Mouse (Mus musculus): Measurements from ENCODE around the gene Scml4. TPM values are rescaled to one million over a fixed set of nuclear protein-coding genes. Genes with fewer than 3 reads are reported as not detected.

Gene Scml4
- polyA plus RNA-seq, 1 experiment from 2014 or later = 1.6 TPM

DNA sequence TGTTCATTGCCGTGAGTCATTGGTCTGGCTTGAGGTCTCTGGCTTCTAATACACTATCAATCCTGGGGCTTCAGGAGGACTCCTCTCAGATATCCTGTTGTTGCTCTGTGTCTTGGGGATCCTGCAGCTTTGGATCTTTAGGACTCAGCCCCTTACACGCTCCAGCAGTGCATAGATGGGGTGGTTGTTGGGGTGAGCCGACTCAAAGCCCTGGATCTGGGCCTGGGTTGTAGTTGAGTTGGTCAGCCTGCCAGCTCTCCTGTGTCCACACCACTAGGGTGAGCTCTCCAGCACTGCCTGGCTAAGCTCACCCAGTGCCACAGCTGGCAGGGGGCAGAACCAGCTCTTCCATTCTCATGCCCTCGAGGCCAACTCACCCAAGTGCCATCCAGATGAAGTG, 78.2 kb downstream of the Scml4 start:
- H3K9ac ChIP-seq (ENCODE audit: low read depth, low read length) = no peak overlapping the region
- H3K27me3 ChIP-seq (replicated peaks; ENCODE audit: control insufficient read depth, insufficient read depth, low read length) = no peaks in the 10 kb centered on the region
- no peaks in the 10 kb centered on the region for H3K9me3 ChIP-seq (ENCODE audit: control insufficient read depth, low read length)
- H3K4me2 ChIP-seq (ENCODE audit: low read depth, low read length) = no peak overlapping the region
- ATAC-seq (ENCODE audit: low read depth) (no peak), DNase-seq (ENCODE audit: low spot score) (no peak)
- H3K4me3 ChIP-seq (ENCODE audit: low read depth, low read length) = no peak overlapping the region
- 0 out of 2 replicates have a peak, but pooled peaks cover 5% of the 10 kb centered on the region for H3K4me1 ChIP-seq (ENCODE audit: control insufficient read depth, insufficient read depth, low read length)
- 84% methylated on average over 4 of the region's 4 CpGs for WGBS
- H3K27ac ChIP-seq (replicated peaks; ENCODE audit: low read depth, low read length) = no peak overlapping the region
- no peaks in the 10 kb centered on the region for H3K36me3 ChIP-seq (ENCODE audit: control insufficient read depth, insufficient read depth, low read length)

DNA sequence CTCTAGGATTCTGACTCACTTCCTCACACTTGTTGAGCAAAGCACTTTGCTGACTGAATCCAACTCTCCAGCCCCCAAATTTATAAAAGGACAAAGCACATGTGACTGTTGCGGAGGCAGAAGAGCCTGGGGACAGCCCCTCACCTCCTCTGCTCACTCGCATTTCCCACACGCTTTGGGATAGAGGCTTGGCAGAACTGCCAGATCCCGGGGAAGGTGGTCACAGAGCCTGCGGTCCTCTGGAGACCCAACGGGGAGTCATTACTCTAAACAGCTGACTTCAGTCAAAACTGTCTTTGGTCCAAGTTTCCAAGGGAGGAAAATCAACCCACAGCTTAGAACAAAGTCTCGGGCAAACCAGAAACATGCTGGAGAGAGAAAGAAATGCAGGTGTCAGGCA, 79.5 kb downstream of the Scml4 start:
- 39% methylated on average over 7 of the region's 7 CpGs for WGBS
- Histone ChIP-seq H3K27ac (replicated peaks; ENCODE audit: low read depth, low read length) (no peak overlapping the region), H3K9ac (ENCODE audit: low read depth, low read length) (no peak overlapping the region), H3K4me2 (ENCODE audit: low read depth, low read length) (no peak overlapping the region), H3K9me3 (ENCODE audit: control insufficient read depth, low read length) (no peaks in the 10 kb centered on the region), H3K4me1 (ENCODE audit: control insufficient read depth, insufficient read depth, low read length) (0 out of 2 replicates have a peak, but pooled peaks cover 5% of the 10 kb centered on the region), H3K4me3 (ENCODE audit: low read depth, low read length) (no peak overlapping the region), H3K36me3 (ENCODE audit: control insufficient read depth, insufficient read depth, low read length) (no peaks in the 10 kb centered on the region), H3K27me3 (replicated peaks; ENCODE audit: control insufficient read depth, insufficient read depth, low read length) (no peaks in the 10 kb centered on the region)
- ATAC-seq (ENCODE audit: low read depth) (no peak), DNase-seq (ENCODE audit: low spot score) (no peak)

DNA sequence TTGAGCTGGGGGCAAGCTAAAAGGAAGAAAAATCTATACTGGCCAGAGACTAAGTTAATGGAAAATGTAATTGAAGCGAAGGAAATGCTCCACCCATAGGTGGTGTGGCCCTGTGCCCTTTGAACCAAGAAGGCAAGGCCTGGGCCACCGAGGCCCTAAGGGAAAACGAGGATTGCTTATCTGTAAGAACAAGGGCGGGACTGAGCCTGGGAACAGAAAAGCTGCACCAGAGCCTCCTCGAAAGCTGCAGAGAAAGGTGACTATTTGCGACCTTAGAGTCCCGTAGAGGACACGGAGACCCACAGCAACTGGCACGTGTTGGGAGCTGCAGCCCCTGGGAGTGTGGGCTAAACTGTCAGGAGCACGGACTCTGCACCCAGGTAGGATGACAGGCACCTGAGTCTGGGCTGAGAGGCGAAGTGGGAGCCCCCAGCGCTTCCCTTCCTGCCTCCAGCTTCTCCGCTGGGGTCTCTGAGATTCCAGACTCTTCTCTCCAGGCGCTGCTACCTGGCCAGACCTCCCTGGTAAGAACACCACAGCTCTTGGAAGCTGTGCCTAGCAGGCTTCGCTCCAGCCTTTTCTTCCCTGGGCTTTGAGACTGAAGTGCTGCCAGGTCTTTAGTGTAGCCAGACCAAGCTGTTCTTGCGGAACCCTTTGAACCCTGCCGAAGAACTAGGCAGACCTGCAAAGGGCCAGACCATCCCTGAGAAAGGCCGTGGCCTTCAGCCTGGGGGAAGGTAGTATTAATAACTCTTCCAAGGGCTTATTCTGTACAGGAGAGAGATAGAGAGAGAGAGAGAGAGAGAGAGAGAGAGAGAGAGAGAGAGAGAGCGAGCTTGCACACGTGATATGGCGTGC, 80.3 kb downstream of the Scml4 start:
- Histone ChIP-seq H3K27ac (replicated peaks; ENCODE audit: low read depth, low read length) (no peak overlapping the region), H3K9ac (ENCODE audit: low read depth, low read length) (no peak overlapping the region), H3K4me1 (ENCODE audit: control insufficient read depth, insufficient read depth, low read length) (0 out of 2 replicates have a peak, but pooled peaks cover 5% of the 10 kb centered on the region), H3K27me3 (replicated peaks; ENCODE audit: control insufficient read depth, insufficient read depth, low read length) (no peaks in the 10 kb centered on the region), H3K9me3 (ENCODE audit: control insufficient read depth, low read length) (no peaks in the 10 kb centered on the region), H3K36me3 (ENCODE audit: control insufficient read depth, insufficient read depth, low read length) (no peaks in the 10 kb centered on the region), H3K4me2 (ENCODE audit: low read depth, low read length) (no peak overlapping the region), H3K4me3 (ENCODE audit: low read depth, low read length) (no peak overlapping the region)
- DNase-seq (ENCODE audit: low spot score) = no peak
- 65% methylated on average over 21 of the region's 21 CpGs for WGBS
- no peak for ATAC-seq (ENCODE audit: low read depth)

DNA sequence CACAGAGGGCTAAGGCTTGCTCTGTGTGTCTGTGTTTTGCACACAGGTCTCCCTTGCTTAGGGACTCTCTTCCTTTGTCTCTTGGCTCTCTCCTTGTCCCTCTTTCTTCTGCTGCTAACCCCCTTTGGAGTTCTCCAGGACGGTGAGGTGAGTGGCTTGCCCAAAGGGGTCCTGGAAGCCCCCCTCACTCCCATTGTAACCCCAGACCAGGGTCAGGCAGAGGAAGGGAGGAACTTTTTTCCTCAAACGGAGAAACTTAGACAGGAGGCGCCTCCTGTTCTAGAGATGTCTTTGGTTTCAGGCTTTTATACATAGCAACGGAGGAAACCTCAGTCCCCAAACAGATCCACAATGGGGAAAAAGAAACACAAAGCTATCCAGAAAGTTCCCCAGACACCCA, 81.1 kb downstream of the Scml4 start:
- Histone ChIP-seq H3K27me3 (replicated peaks; ENCODE audit: control insufficient read depth, insufficient read depth, low read length) (no peaks in the 10 kb centered on the region), H3K9me3 (ENCODE audit: control insufficient read depth, low read length) (no peaks in the 10 kb centered on the region), H3K4me3 (ENCODE audit: low read depth, low read length) (no peak overlapping the region), H3K27ac (replicated peaks; ENCODE audit: low read depth, low read length) (peak overlapping the region; percentile 66), H3K9ac (ENCODE audit: low read depth, low read length) (no peak overlapping the region), H3K36me3 (ENCODE audit: control insufficient read depth, insufficient read depth, low read length) (no peaks in the 10 kb centered on the region), H3K4me2 (ENCODE audit: low read depth, low read length) (peak overlapping the region; percentile 26), H3K4me1 (ENCODE audit: control insufficient read depth, insufficient read depth, low read length) (0 out of 2 replicates have a peak, but pooled peaks cover 5% of the 10 kb centered on the region)
- ATAC-seq (ENCODE audit: low read depth) = no peak
- no peak for DNase-seq (ENCODE audit: low spot score)
- 65% methylated on average over 4 of the region's 4 CpGs for WGBS

DNA sequence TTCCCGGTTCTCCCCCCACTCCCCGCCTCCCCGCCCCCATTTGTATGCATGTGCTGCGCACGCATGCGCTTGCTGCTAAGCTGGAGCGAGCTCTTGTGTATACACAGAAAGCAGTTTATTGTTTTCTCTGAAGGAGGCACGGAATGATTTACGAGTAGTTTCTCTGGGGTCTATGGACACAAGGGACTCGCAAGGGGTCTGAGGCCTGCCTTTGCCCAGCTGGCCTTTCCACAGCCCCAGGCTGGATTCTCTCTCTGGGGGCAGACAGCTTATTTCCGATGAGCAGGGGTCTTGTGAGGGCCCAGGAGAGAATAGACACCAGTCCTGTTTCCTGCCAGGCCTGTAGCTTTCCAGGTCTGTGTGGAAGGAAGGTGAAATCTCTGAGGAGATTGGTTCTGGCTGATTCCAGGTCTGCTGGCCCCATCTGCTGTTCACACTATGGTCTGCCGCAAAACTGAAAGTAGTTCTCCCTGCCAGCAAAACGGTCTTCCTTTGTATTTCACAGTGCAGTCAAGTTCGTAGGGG, 81.6 kb downstream of the Scml4 start:
- Histone ChIP-seq H3K9me3 (ENCODE audit: control insufficient read depth, low read length) (no peaks in the 10 kb centered on the region), H3K4me1 (ENCODE audit: control insufficient read depth, insufficient read depth, low read length) (0 out of 2 replicates have a peak, but pooled peaks cover 5% of the 10 kb centered on the region), H3K27me3 (replicated peaks; ENCODE audit: control insufficient read depth, insufficient read depth, low read length) (no peaks in the 10 kb centered on the region), H3K36me3 (ENCODE audit: control insufficient read depth, insufficient read depth, low read length) (no peaks in the 10 kb centered on the region), H3K27ac (replicated peaks; ENCODE audit: low read depth, low read length) (peak overlapping the region; percentile 66), H3K9ac (ENCODE audit: low read depth, low read length) (no peak overlapping the region), H3K4me2 (ENCODE audit: low read depth, low read length) (peak overlapping the region; percentile 26), H3K4me3 (ENCODE audit: low read depth, low read length) (no peak overlapping the region)
- 44% methylated on average over 14 of the region's 14 CpGs for WGBS
- DNase-seq (ENCODE audit: low spot score) = peak; percentile 82
- peak; percentile 88 for ATAC-seq (ENCODE audit: low read depth)

DNA sequence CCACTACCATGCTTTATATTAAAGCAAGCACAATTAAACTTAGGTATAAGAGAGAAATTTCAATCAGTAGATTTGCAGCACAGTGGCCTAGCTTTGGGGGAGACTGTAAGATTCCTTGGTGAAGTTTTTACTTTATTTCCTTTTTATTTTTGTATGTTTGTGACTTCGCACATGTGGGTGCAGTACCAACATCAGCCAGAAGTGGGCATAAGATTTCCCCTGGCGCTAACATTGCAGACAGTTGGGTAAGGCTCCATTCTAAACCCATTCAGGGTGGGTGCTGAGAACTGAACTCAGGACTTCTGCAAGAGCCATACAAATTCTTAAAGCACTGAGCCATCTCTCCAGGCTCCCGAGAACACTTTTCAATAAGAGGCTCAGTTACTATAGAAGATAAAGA, 82.1 kb downstream of the Scml4 start:
- no peak for ATAC-seq (ENCODE audit: low read depth)
- Histone ChIP-seq H3K4me2 (ENCODE audit: low read depth, low read length) (no peak overlapping the region), H3K36me3 (ENCODE audit: control insufficient read depth, insufficient read depth, low read length) (no peaks in the 10 kb centered on the region), H3K9ac (ENCODE audit: low read depth, low read length) (no peak overlapping the region), H3K27ac (replicated peaks; ENCODE audit: low read depth, low read length) (0 out of 2 replicates have a peak overlapping the region, but pooled peaks have one; percentile 66), H3K27me3 (replicated peaks; ENCODE audit: control insufficient read depth, insufficient read depth, low read length) (no peaks in the 10 kb centered on the region), H3K4me3 (ENCODE audit: low read depth, low read length) (no peak overlapping the region), H3K9me3 (ENCODE audit: control insufficient read depth, low read length) (no peaks in the 10 kb centered on the region), H3K4me1 (ENCODE audit: control insufficient read depth, insufficient read depth, low read length) (0 out of 2 replicates have a peak, but pooled peaks cover 5% of the 10 kb centered on the region)
- no peak for DNase-seq (ENCODE audit: low spot score)
- 89% methylated on average over 3 of the region's 3 CpGs for WGBS

DNA sequence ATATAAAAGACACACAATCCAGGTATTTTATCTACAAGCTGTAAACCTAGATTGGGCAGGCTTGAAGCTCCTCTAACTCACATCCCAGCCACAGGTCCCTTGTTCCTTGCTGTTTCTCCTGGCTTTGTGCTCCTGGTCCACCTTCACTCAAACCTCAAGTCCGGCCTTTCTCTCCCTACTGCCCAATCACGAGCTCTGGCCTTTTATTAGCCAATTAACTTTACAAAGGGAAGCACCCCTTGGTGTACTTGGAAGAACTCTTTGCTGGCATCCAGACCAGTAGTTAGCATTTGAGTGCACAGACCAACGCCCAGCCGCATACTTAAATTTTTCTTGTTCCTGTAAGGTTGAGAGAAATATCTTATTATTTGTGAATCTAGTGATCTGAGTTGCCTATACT, 85.1 kb downstream of the Scml4 start:
- WGBS = 57% methylated on average over 4 of the region's 4 CpGs
- Histone ChIP-seq H3K4me1 (ENCODE audit: control insufficient read depth, insufficient read depth, low read length) (peaks cover 10% of the 10 kb centered on the region), H3K4me3 (ENCODE audit: low read depth, low read length) (no peak overlapping the region), H3K27ac (replicated peaks; ENCODE audit: low read depth, low read length) (no peak overlapping the region), H3K4me2 (ENCODE audit: low read depth, low read length) (no peak overlapping the region), H3K36me3 (ENCODE audit: control insufficient read depth, insufficient read depth, low read length) (no peaks in the 10 kb centered on the region), H3K9me3 (ENCODE audit: control insufficient read depth, low read length) (no peaks in the 10 kb centered on the region), H3K27me3 (replicated peaks; ENCODE audit: control insufficient read depth, insufficient read depth, low read length) (no peaks in the 10 kb centered on the region), H3K9ac (ENCODE audit: low read depth, low read length) (no peak overlapping the region)
- DNase-seq (ENCODE audit: low spot score) = no peak
- no peak for ATAC-seq (ENCODE audit: low read depth)

DNA sequence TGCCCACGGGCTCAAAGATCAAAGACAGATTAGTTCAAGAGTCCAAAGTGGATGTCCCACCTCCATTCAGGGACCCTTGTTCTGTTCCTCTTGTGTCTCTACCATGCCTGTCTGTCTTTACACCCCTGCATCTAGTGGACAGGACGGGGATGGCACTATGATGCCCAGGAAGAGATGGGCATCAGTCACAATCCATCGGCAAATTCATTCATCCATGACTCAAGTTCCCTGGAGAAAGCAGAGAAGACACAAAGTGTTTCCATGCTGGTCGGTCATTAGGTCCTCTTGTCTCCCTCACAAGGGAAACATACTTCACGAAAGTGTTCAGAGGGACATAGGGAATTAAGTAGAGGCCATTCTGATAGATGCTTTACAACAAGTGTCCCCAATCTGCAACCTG, 87.2 kb downstream of the Scml4 start:
- ATAC-seq (ENCODE audit: low read depth) (no peak), DNase-seq (ENCODE audit: low spot score) (no peak)
- H3K4me1 ChIP-seq (ENCODE audit: control insufficient read depth, insufficient read depth, low read length) = peaks cover 22% of the 10 kb centered on the region
- H3K36me3 ChIP-seq (ENCODE audit: control insufficient read depth, insufficient read depth, low read length) = no peaks in the 10 kb centered on the region
- H3K9ac ChIP-seq (ENCODE audit: low read depth, low read length) = no peak overlapping the region
- no peaks in the 10 kb centered on the region for H3K9me3 ChIP-seq (ENCODE audit: control insufficient read depth, low read length)
- no peak overlapping the region for H3K4me3 ChIP-seq (ENCODE audit: low read depth, low read length)
- H3K27ac ChIP-seq (replicated peaks; ENCODE audit: low read depth, low read length) = no peak overlapping the region
- WGBS = 86% methylated on average over 5 of the region's 5 CpGs
- no peaks in the 10 kb centered on the region for H3K27me3 ChIP-seq (replicated peaks; ENCODE audit: control insufficient read depth, insufficient read depth, low read length)
- no peak overlapping the region for H3K4me2 ChIP-seq (ENCODE audit: low read depth, low read length)

All from embryonic facial prominence, embryonic 14.5 days (tissue).